Mouse (Mus musculus) stomach, embryonic 14.5 days (tissue): ENCODE data around the gene Zfp239. TPM values are rescaled to one million over a fixed set of nuclear protein-coding genes. Genes with fewer than 3 reads are reported as not detected.

ENCODE experiments used
- ATAC-seq: fragments of 200-750 bp; cut with Nextera tagmentation; 2 replicates; pipeline ENCODE4 v1.8.0; 2017; ENCODE audit warnings: low read depth, moderate TSS enrichment; ENCODE audit not compliant: insufficient number of reproducible peaks, insufficient read depth, low FRiP score
- H3K27ac ChIP-seq: fragments of 300-500 bp; sonication (generic); 2 replicates; pipeline ENCODE4 v1.5.1; 2014; ENCODE audit warnings: mild to moderate bottlenecking, low read length, moderate library complexity, mixed read lengths
- H3K27me3 ChIP-seq: fragments of 300-500 bp; sonication (generic); 2 replicates; pipeline ENCODE4 v1.6.1; 2014; ENCODE audit warnings: low read length, control low read depth, mixed read lengths; ENCODE audit not compliant: control insufficient read depth, insufficient read depth
- H3K36me3 ChIP-seq: fragments of 300-500 bp; sonication (generic); 2 replicates; pipeline ENCODE4 v1.6.1; 2014; ENCODE audit warnings: mild to moderate bottlenecking, control low read depth, low read length, moderate library complexity, mixed read lengths; ENCODE audit not compliant: control insufficient read depth, insufficient read depth
- H3K4me1 ChIP-seq: fragments of 300-500 bp; sonication (generic); 2 replicates; pipeline ENCODE4 v1.6.1; 2014; ENCODE audit warnings: low read length, control low read depth, mixed read lengths; ENCODE audit not compliant: control insufficient read depth, insufficient read depth
- H3K4me2 ChIP-seq: fragments of 300-500 bp; sonication (generic); replicated peaks from 2 replicates; pipeline ENCODE4 v1.6.1; 2014; ENCODE audit warnings: low read depth, low read length, control low read depth
- H3K4me3 ChIP-seq: fragments of 300-500 bp; sonication (generic); 2 replicates; pipeline ENCODE4 v1.5.1; 2014; ENCODE audit warnings: low read depth, low read length, control low read depth
- H3K9ac ChIP-seq: fragments of 300-500 bp; sonication (generic); replicated peaks from 2 replicates; pipeline ENCODE4 v1.6.1; 2014; ENCODE audit warnings: low read depth, mild to moderate bottlenecking, control low read depth, low read length, moderate library complexity, mixed read lengths
- H3K9me3 ChIP-seq: fragments of 300-500 bp; sonication (generic); 2 replicates; pipeline ENCODE4 v1.6.1; 2016; ENCODE audit warnings: low read depth, low read length, control low read depth; ENCODE audit not compliant: control insufficient read depth
- WGBS: fragments of 180-500 bp; shearing (Covaris S2); extraction: QIAGEN DNeasy Blood & Tissue Kit; methylation state at CpG from one replicate; pipeline ENCODE4 v1.1.7; 2014; 5-methylcytosine and 5-hydroxymethylcytosine counted together
- polyA plus RNA-seq: library from polyadenylated mRNA; unstranded; fragments of >200 nt; fragmentation: Nextera tagmentation; extraction: Ambion mirVana; gene quantifications from 2 replicates; pipeline ENCODE4 v1.2.1, GENCODE M21; 2014

Gene Zfp239
- polyA plus RNA-seq: 7.1 and 7.6 TPM in 2 replicates

GRCm38 (mm10) chr6:117861848-117862247 is at the start of gene Zfp239:
Gene Zfp239 (plus strand): TSS chr6:117862100.
- no peaks in the 10 kb centered on the region for H3K36me3 ChIP-seq
- no peak for ATAC-seq
- WGBS: 58% methylated on average over 6 of the region's 6 CpGs

GRCm38 (mm10) chr6:117814681-117815080 is 47.2 kb upstream of the Zfp239 start:
- Histone ChIP-seq H3K4me3 (no peak overlapping the region), H3K27ac (no peak overlapping the region), H3K9me3 (no peaks in the 10 kb centered on the region), H3K27me3 (no peaks in the 10 kb centered on the region), H3K36me3 (no peaks in the 10 kb centered on the region), H3K9ac (no peak overlapping the region), H3K4me2 (no peak overlapping the region), H3K4me1 (peaks cover 5% of the 10 kb centered on the region)
- no peak for ATAC-seq

More at GRCm38 (mm10) chr6:117861848-117862247, at the start of gene Zfp239:
- Histone ChIP-seq H3K4me3 (peak within 1 kb of the TSS; percentile 68), H3K9ac (peak within 1 kb of the TSS; percentile 56), H3K4me2 (peak within 1 kb of the TSS; percentile 80), H3K27ac (no peak within 1 kb of the TSS), H3K27me3 (no peaks in the 10 kb centered on the region), H3K4me1 (no peaks in the 10 kb centered on the region), H3K9me3 (no peaks in the 10 kb centered on the region)

- H3K9ac ChIP-seq: no peak overlapping the region
- H3K4me2 ChIP-seq: no peak overlapping the region
- H3K36me3 ChIP-seq: no peaks in the 10 kb centered on the region
- no peak overlapping the region for H3K4me3 ChIP-seq
- H3K9me3 ChIP-seq: no peaks in the 10 kb centered on the region
- H3K27me3 ChIP-seq: no peaks in the 10 kb centered on the region
- no peaks in the 10 kb centered on the region for H3K4me1 ChIP-seq
- no peak overlapping the region for H3K27ac ChIP-seq
- WGBS: 47% methylated on average over 4 of the region's 5 CpGs
- no peak for ATAC-seq
These were observed 44.8 kb upstream of the Zfp239 start for GRCm38 (mm10) chr6:117817108-117817541.

- Histone ChIP-seq H3K4me3 (no peak overlapping the region), H3K9ac (no peak overlapping the region), H3K4me1 (no peaks in the 10 kb centered on the region), H3K27ac (no peak overlapping the region), H3K4me2 (no peak overlapping the region), H3K9me3 (no peaks in the 10 kb centered on the region), H3K36me3 (no peaks in the 10 kb centered on the region), H3K27me3 (no peaks in the 10 kb centered on the region)
- 91% methylated on average over 14 of the region's 14 CpGs for WGBS
- ATAC-seq: no peak
These were observed 41.6 kb upstream of the Zfp239 start for GRCm38 (mm10) chr6:117820327-117820726.

- peak; percentile 49; the same call in 1 of the 2 replicates for ATAC-seq
- H3K9ac ChIP-seq: no peak overlapping the region
- no peaks in the 10 kb centered on the region for H3K4me1 ChIP-seq
- H3K36me3 ChIP-seq: no peaks in the 10 kb centered on the region
- 11% methylated on average over 4 of the region's 4 CpGs for WGBS
- no peak overlapping the region for H3K4me2 ChIP-seq
- H3K27ac ChIP-seq: no peak overlapping the region
- H3K4me3 ChIP-seq: no peak overlapping the region
- no peaks in the 10 kb centered on the region for H3K27me3 ChIP-seq
- H3K9me3 ChIP-seq: no peaks in the 10 kb centered on the region
These were observed 36.5 kb upstream of the Zfp239 start for GRCm38 (mm10) chr6:117825369-117825768.

- H3K4me3 ChIP-seq: no peak overlapping the region
- no peaks in the 10 kb centered on the region for H3K36me3 ChIP-seq
- H3K9ac ChIP-seq: no peak overlapping the region
- WGBS: 19% methylated on average over 9 of the region's 9 CpGs
- no peaks in the 10 kb centered on the region for H3K4me1 ChIP-seq
- H3K4me2 ChIP-seq: no peak overlapping the region
- H3K27me3 ChIP-seq: no peaks in the 10 kb centered on the region
- no peak overlapping the region for H3K27ac ChIP-seq
- no peak for ATAC-seq
- H3K9me3 ChIP-seq: no peaks in the 10 kb centered on the region
These were observed 33.6 kb upstream of the Zfp239 start for GRCm38 (mm10) chr6:117828273-117828672.

- ATAC-seq: peak; percentile 95
- WGBS: 2% methylated on average over 62 of the region's 66 CpGs
- peak within 1 kb of the TSS; percentile 76 for H3K27ac ChIP-seq
These were observed 21.0 kb upstream of the Zfp239 start, which contains the start of gene Zfp637 for GRCm38 (mm10) chr6:117840686-117841510. Gene Zfp637 (plus strand): TSS chr6:117841180.

GRCm38 (mm10) chr6:117841511-117841955 is 20.4 kb upstream of the Zfp239 start:
- H3K9me3 ChIP-seq: no peaks in the 10 kb centered on the region
- H3K4me2 ChIP-seq: peak overlapping the region; percentile 65
- H3K27ac ChIP-seq: peak overlapping the region; percentile 76
- H3K4me3 ChIP-seq: peak overlapping the region; percentile 66
- peak overlapping the region; percentile 79 for H3K9ac ChIP-seq
- H3K27me3 ChIP-seq: no peaks in the 10 kb centered on the region
- WGBS: 10% methylated on average over 12 of the region's 12 CpGs
- no peak for ATAC-seq
- H3K4me1 ChIP-seq: peaks cover 4% of the 10 kb centered on the region; the same call in 1 of the 2 replicates
- peaks cover 34% of the 10 kb centered on the region for H3K36me3 ChIP-seq

More at GRCm38 (mm10) chr6:117840686-117841510, 21.0 kb upstream of the Zfp239 start, which contains the start of gene Zfp637:
- no peaks in the 10 kb centered on the region for H3K9me3 ChIP-seq
- H3K4me3 ChIP-seq: peak within 1 kb of the TSS; percentile 66
- peak within 1 kb of the TSS; percentile 79 for H3K9ac ChIP-seq
- H3K4me2 ChIP-seq: peak within 1 kb of the TSS; percentile 78
- H3K27me3 ChIP-seq: no peaks in the 10 kb centered on the region
- peaks cover 28% of the 10 kb centered on the region for H3K36me3 ChIP-seq
- peaks cover 4% of the 10 kb centered on the region; the same call in 1 of the 2 replicates for H3K4me1 ChIP-seq
